Mouse (Mus musculus): Measurements from ENCODE around the gene Cebpe.

The Cebpe gene

GRCm38 (mm10) chr14:54721711-54722110, 9.7 kb upstream of the Cebpe start:
- no peak for DNase-seq (ENCODE audit: low read depth, low spot score)

GRCm38 (mm10) chr14:54720654-54721350, 8.8 kb upstream of the Cebpe start:
- no peak for DNase-seq (ENCODE audit: low read depth, low spot score)

GRCm38 (mm10) chr14:54720041-54720440, 8.1 kb upstream of the Cebpe start:
- DNase-seq (ENCODE audit: low read depth, low spot score): no peak

- no peak for DNase-seq (ENCODE audit: low read depth, low spot score)
Observed at GRCm38 (mm10) chr14:54715402-54715801, 3.4 kb upstream of the Cebpe start.

GRCm38 (mm10) chr14:54714617-54715081, 2.7 kb upstream of the Cebpe start:
- peak; percentile 82 for DNase-seq (ENCODE audit: low read depth, low spot score)

GRCm38 (mm10) chr14:54714121-54714520, 2.1 kb upstream of the Cebpe start:
- DNase-seq (ENCODE audit: low read depth, low spot score): peak; percentile 93

GRCm38 (mm10) chr14:54712861-54713260, 887 bp upstream of the Cebpe start:
- DNase-seq (ENCODE audit: low read depth, low spot score): no peak

- no peak for DNase-seq (ENCODE audit: low read depth, low spot score)
Observed at GRCm38 (mm10) chr14:54709054-54709453, 2.9 kb downstream of the Cebpe start.

GRCm38 (mm10) chr14:54706589-54707320, 5.2 kb downstream of the Cebpe start:
- no peak for DNase-seq (ENCODE audit: low read depth, low spot score)

- DNase-seq (ENCODE audit: low read depth, low spot score): no peak
Observed at GRCm38 (mm10) chr14:54705844-54706243, 6.1 kb downstream of the Cebpe start.

GRCm38 (mm10) chr14:54703207-54703606, 8.8 kb downstream of the Cebpe start:
- DNase-seq (ENCODE audit: low read depth, low spot score): no peak

GRCm38 (mm10) chr14:54701298-54701697, 10.7 kb downstream of the Cebpe start:
- peak; percentile 85 for DNase-seq (ENCODE audit: low read depth, low spot score)

- DNase-seq (ENCODE audit: low read depth, low spot score): peak; percentile 81
Observed at GRCm38 (mm10) chr14:54699586-54699985, 12.4 kb downstream of the Cebpe start.

GRCm38 (mm10) chr14:54698733-54699132, 13.2 kb downstream of the Cebpe start, which contains the start of gene Gm29776:
Gene Gm29776 (minus strand): TSS chr14:54698833.
- DNase-seq (ENCODE audit: low read depth, low spot score): no peak

GRCm38 (mm10) chr14:54696752-54697151, 15.2 kb downstream of the Cebpe start:
- DNase-seq (ENCODE audit: low read depth, low spot score): no peak

GRCm38 (mm10) chr14:54695042-54695441, 16.9 kb downstream of the Cebpe start:
- DNase-seq (ENCODE audit: low read depth, low spot score): no peak

- no peak for DNase-seq (ENCODE audit: low read depth, low spot score)
Observed at GRCm38 (mm10) chr14:54687251-54687650, 24.7 kb downstream of the Cebpe start.

GRCm38 (mm10) chr14:54686522-54687143, 25.3 kb downstream of the Cebpe start, which contains the start of gene Acin1:
Gene Acin1 (minus strand): TSS chr14:54686931.
- DNase-seq (ENCODE audit: low read depth, low spot score): peak; percentile 97

GRCm38 (mm10) chr14:54686063-54686521, 25.9 kb downstream of the Cebpe start, which contains the start of gene 1700123O20Rik:
Gene 1700123O20Rik (plus strand): TSS chr14:54686216.
- DNase-seq (ENCODE audit: low read depth, low spot score): peak; percentile 95

- no peak for DNase-seq (ENCODE audit: low read depth, low spot score)
Observed at GRCm38 (mm10) chr14:54685471-54685870, 26.5 kb downstream of the Cebpe start.

- no peak for DNase-seq (ENCODE audit: low read depth, low spot score)
Observed at GRCm38 (mm10) chr14:54682396-54682795, 29.6 kb downstream of the Cebpe start.

GRCm38 (mm10) chr14:54678657-54679304, 33.2 kb downstream of the Cebpe start:
- peak; percentile 44 for DNase-seq (ENCODE audit: low read depth, low spot score)
